In the genomic region with DNA sequence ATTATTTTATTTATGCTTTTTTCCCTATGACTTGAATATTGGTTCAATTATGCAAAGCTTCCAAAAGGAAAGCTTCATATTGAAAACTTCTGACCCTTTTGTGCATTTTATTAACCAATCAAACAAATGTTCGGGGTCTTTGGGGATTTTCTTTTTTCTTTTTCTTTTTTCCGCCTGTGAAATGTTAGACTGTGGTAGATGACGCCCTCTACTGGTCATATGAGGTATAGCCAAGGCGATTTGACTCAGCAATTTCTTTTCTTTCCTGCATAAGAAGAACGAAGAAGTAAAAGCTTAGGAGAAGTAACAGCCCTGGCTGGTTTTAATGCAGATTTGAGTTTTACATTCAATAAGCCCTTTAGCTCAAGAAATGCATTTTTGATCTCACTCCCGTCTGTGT, we compare ENCODE assay signal across 9 mouse cellular contexts.
DNase-seq lines count a peak whose midpoint lies in the region; ATAC-seq and TF ChIP-seq lines count a peak whose summit lies in the region.
"Had no signal": no experiment of that assay in that cellular context is flagged by ENCODE, and none has a peak within 500 bp of the region (broad histone marks: within the 10 kb centered on the region; RNA-seq: fewer than 3 reads in every experiment).

No protein-coding gene starts in this region.

- H3K27me3 ChIP-seq in intestine, postnatal 0 days (replicated peaks; ENCODE audit: control insufficient read depth, insufficient read depth, low read length) = no peaks in the 10 kb centered on the region
- H3K27me3 ChIP-seq in intestine, embryonic 15.5 days (replicated peaks) = no peaks in the 10 kb centered on the region
- H3K27me3 ChIP-seq in embryonic facial prominence, embryonic 10.5 days (replicated peaks; ENCODE audit: low read depth, poor library complexity, severe bottlenecking) = no peaks in the 10 kb centered on the region

- H3K27ac ChIP-seq in intestine, postnatal 0 days (ENCODE audit: low read depth, low read length) = no peak overlapping the region
- H3K27ac ChIP-seq in intestine, embryonic 15.5 days = no peak overlapping the region
- H3K27ac ChIP-seq in embryonic facial prominence, embryonic 10.5 days (replicated peaks) = no peak overlapping the region
- H3K27ac ChIP-seq: macrophage had no signal

- no peak overlapping the region for H3K4me2 ChIP-seq in intestine, postnatal 0 days (replicated peaks; ENCODE audit: low read depth)
- H3K4me2 ChIP-seq in intestine, embryonic 15.5 days (replicated peaks) = no peak overlapping the region

- H3K9ac ChIP-seq in intestine, postnatal 0 days (ENCODE audit: low read depth, low read length) = no peak overlapping the region
- H3K9ac ChIP-seq in intestine, embryonic 15.5 days = no peak overlapping the region

- no peaks in the 10 kb centered on the region for H3K36me3 ChIP-seq in intestine, postnatal 0 days (ENCODE audit: control insufficient read depth, insufficient read depth)
- H3K36me3 ChIP-seq in intestine, embryonic 15.5 days = no peaks in the 10 kb centered on the region
- no peaks in the 10 kb centered on the region for H3K36me3 ChIP-seq in embryonic facial prominence, embryonic 10.5 days (replicated peaks)

- DNase-seq in A20 (ENCODE audit: low read depth, low spot score) (peak; percentile 78), MN1 (ENCODE audit: low spot score) (peak; percentile 68)
- peak; percentile 36 for DNase-seq in embryonic facial prominence, embryonic 10.5 days (ENCODE audit: low spot score)
- DNase-seq in urinary bladder, adult 2 months (ENCODE audit: low spot score) = no peak
- no peak for DNase-seq in spleen, adult 12 weeks (ENCODE audit: low spot score)

- no peaks in the 10 kb centered on the region for H3K9me3 ChIP-seq in intestine, postnatal 0 days (ENCODE audit: control insufficient read depth)
- no peaks in the 10 kb centered on the region for H3K9me3 ChIP-seq in intestine, embryonic 15.5 days
- H3K9me3 ChIP-seq in embryonic facial prominence, embryonic 10.5 days = no peaks in the 10 kb centered on the region

- 12% methylated on average over 6 of the region's 6 CpGs for WGBS in intestine, postnatal 0 days
- 13% methylated on average over 6 of the region's 6 CpGs for WGBS in intestine, embryonic 15.5 days
- WGBS in embryonic facial prominence, embryonic 10.5 days = 13% methylated on average over 6 of the region's 6 CpGs

- no peak overlapping the region for H3K4me3 ChIP-seq in intestine, postnatal 0 days (ENCODE audit: low read depth, low read length)
- H3K4me3 ChIP-seq in intestine, embryonic 15.5 days (replicated peaks) = no peak overlapping the region
- H3K4me3 ChIP-seq in embryonic facial prominence, embryonic 10.5 days = no peak overlapping the region

- peak; percentile 80 for TF ChIP-seq CTCF in intestine, postnatal 0 days (IDR thresholded peaks at IDR 0.05; ENCODE audit: low read depth)

- no peaks in the 10 kb centered on the region for H3K4me1 ChIP-seq in intestine, postnatal 0 days (replicated peaks; ENCODE audit: control insufficient read depth, insufficient read depth, low read length)
- H3K4me1 ChIP-seq in intestine, embryonic 15.5 days (replicated peaks) = no peaks in the 10 kb centered on the region
- 0 out of 2 replicates have a peak, but pooled peaks cover 6% of the 10 kb centered on the region for H3K4me1 ChIP-seq in embryonic facial prominence, embryonic 10.5 days

- ATAC-seq in intestine, postnatal 0 days = no peak
- no peak for ATAC-seq in intestine, embryonic 15.5 days
- ATAC-seq in megakaryocyte, adult 5-6 weeks (ENCODE audit: poor library complexity, severe bottlenecking) = peak; percentile 35; the same call in 1 of the 2 replicates

Comparison
In these comparisons a context has a peak if more than half of its experiments do, and no peak if none do; other contexts are left out.
1. DNase-seq: peak in A20 (single experiment), MN1 (single experiment) and embryonic facial prominence, embryonic 10.5 days (single experiment); none in urinary bladder, adult 2 months (single experiment) and spleen, adult 12 weeks (single experiment).